In the genomic region with DNA sequence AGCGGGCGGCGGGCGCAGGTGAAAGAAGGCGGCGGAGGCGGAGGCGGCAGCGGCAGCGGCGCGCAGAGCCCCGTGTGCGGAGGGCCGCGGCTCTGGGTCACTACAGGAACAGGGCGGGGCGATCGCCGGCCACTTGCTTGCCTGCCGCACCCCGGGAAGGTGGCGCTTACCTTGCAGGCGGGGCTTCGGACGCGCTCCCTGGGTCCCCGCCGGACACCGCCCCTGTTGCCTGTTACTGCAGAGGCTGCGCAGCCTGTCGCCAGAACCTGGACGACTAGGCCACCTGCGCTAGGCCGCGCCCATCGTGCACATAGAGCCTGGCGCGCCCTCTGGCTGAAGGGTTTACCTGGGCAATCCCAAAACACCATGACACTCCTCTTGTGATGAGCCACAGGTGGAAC, we compare ENCODE assay signal across 7 mouse cellular contexts. TPM values are rescaled to one million over a fixed set of nuclear protein-coding genes. Genes with fewer than 3 reads are reported as not detected.
DNase-seq lines count a peak whose midpoint lies in the region; TF ChIP-seq lines count a peak whose summit lies in the region.

A gene (minus strand): TSS at position 21 of the 401 bp plus-strand sequence.

- TF ChIP-seq EP300 in heart, adult 2 months (IDR thresholded peaks at IDR 0.05; ENCODE audit: insufficient read depth, low read depth, low read length) = no peak

- H3K36me3 ChIP-seq in heart, adult 2 months (ENCODE audit: control insufficient read depth, insufficient read depth, low read length) = no peaks in the 10 kb centered on the region

- DNase-seq in adrenal gland, adult 18-20 months (ENCODE audit: low spot score in 2 of 2) = peak; percentile 33 to 51
- DNase-seq in cerebellum, adult 9-10 months = peak; percentile 57
- DNase-seq in heart, adult 2 months = peak; percentile 73 to 80
- DNase-seq in kidney, adult 18-20 months = peak; percentile 87
- DNase-seq in lung, adult 2 months = peak; percentile 81
- peak; percentile 27 for DNase-seq in retina, embryonic 14.5 days (ENCODE audit: low spot score)
- DNase-seq in left cerebral cortex, adult 8-10 months (ENCODE audit: low spot score in 2 of 2) = no peak

- H3K27ac ChIP-seq in heart, adult 2 months = peak within 1 kb of the TSS; percentile 18

- intact Hi-C loops in heart, adult 2 months (cut with DNase I) = loop anchor here (5.0 kb wide), 1 partner anchor 80 kb away; a partner anchor contains a TSS

- H3K4me3 ChIP-seq in heart, adult 2 months = peak within 1 kb of the TSS; percentile 51
- peak within 1 kb of the TSS; percentile 82 for H3K4me3 ChIP-seq in lung, adult 2 months (replicated peaks; ENCODE audit: extremely low read depth, low read depth, low read length)

- peaks cover 4% of the 10 kb centered on the region; the same call in 1 of the 2 replicates for H3K27me3 ChIP-seq in heart, adult 2 months (ENCODE audit: control insufficient read depth, insufficient read depth, low read length)

- H3K9ac ChIP-seq in heart, adult 2 months (ENCODE audit: low read depth, low read length) = peak within 1 kb of the TSS; percentile 61

- peak; percentile 25; the same call in 1 of the 2 replicates for TF ChIP-seq CTCF in heart, adult 2 months (IDR thresholded peaks at IDR 0.05)
- TF ChIP-seq CTCF in lung, adult 2 months (IDR thresholded peaks at IDR 0.05; ENCODE audit: insufficient read depth, low read length) = no peak

- H3K79me2 ChIP-seq in heart, adult 2 months (replicated peaks; ENCODE audit: control insufficient read depth, insufficient read depth, low read length) = no peaks in the 10 kb centered on the region

- TF ChIP-seq POLR2A in heart, adult 2 months (IDR thresholded peaks at IDR 0.05; ENCODE audit: insufficient read depth, low read depth, low read length) = no peak
- TF ChIP-seq POLR2A in lung, adult 2 months (IDR thresholded peaks at IDR 0.05; ENCODE audit: borderline replicate concordance, extremely low read depth, low read depth, low read length) = peak; percentile 45; the same call in 1 of the 2 replicates

- H3K4me1 ChIP-seq in heart, adult 2 months (ENCODE audit: control insufficient read depth, insufficient read depth, low read length) = peaks cover 9% of the 10 kb centered on the region
- H3K4me1 ChIP-seq in lung, adult 2 months (ENCODE audit: control insufficient read depth, insufficient read depth, low read length) = peaks cover 16% of the 10 kb centered on the region

- whole genome bisulfite sequencing in heart, adult 2 months = 3% methylated on average over 39 of the region's 39 CpGs
- 2% methylated on average over 36 of the region's 39 CpGs for WGBS in lung, adult 2 months

RNA-seq across cellular contexts. Expression of the gene that starts here (rescaled TPM):
- 1 to 10 TPM; 2.5 to 6.9 TPM for total RNA-seq in adrenal gland, adult 18-20 months (2021)
- total RNA-seq in heart, adult 2 months (2021) = 1 to 10 TPM; 4.5 to 9.4 TPM
- polyA plus RNA-seq in heart, adult 2 months (2012; rRNA removed) = 2.0 and 2.5 TPM in 2 replicates
- 16.8 and 34.2 TPM in 2 replicates for polyA plus RNA-seq in lung, adult 2 months (2012; rRNA removed)
- total RNA-seq in left cerebral cortex, adult 8-10 months (2022) = 1 to 10 TPM; 1.7 to 3.0 (median 1.9) TPM

Comparison
In these comparisons a context has a peak if more than half of its experiments do, and no peak if none do; other contexts are left out.
1. DNase-seq: peak in adrenal gland, adult 18-20 months (2 of 2), cerebellum, adult 9-10 months (single experiment), heart, adult 2 months (2 of 2), kidney, adult 18-20 months (single experiment), lung, adult 2 months (single experiment) and retina, embryonic 14.5 days (single experiment); none in left cerebral cortex, adult 8-10 months (0 of 2).